Mouse (Mus musculus): ENCODE data around the gene Bbs7.

Bbs7 gene

DNA sequence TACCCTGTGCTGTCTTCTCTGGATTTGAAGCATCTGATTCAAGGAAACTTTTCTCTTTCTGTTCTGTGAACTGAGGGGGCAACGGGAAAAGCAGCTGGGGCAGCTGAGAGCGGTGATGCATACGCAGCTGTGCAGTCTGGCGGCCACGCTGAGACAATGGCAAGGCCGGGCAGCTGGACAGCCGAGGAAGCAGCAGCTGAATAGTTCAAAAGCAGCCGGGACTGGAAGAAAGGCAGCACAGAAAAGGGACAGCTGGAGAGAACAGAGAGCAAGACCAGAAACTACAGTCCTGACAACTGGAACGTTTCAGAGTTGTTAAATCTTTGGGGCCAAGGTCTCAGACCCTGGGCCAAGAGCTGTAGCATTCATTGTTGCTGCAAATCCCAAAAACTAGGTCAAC, 61.9 kb downstream of the Bbs7 start:
- DNase-seq, result peak in 1 of 2 experiments; percentile 46

GRCm38 (mm10) chr3:36544961-36545360, 68.3 kb downstream of the Bbs7 start:
- no peak for DNase-seq

- no peak for DNase-seq
Observed at GRCm38 (mm10) chr3:36541399-36541798, 71.9 kb downstream of the Bbs7 start.

GRCm38 (mm10) chr3:36540756-36541155, 72.5 kb downstream of the Bbs7 start:
- DNase-seq, result no peak

- DNase-seq, result no peak
Observed at GRCm38 (mm10) chr3:36537701-36538470, 75.4 kb downstream of the Bbs7 start.

DNA sequence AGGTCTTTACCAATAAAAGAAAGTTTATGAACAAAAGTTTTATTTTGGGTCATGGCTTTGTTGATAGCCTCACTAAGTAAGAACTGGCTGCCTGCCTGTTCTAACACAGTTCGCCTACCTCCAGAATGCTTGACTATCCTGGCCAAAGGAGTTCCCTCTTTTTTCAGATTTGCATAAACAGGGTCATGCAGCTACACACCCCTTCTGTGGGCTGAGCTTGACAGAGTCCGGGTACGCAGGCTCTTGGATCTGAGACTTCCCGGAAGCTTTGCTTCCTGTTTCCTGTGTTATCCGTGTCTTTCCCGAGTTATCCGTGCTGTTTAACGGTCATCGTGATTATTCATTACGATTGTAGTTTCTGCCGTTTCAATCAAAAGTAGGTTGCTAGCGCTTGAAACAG, 77.2 kb downstream of the Bbs7 start:
- DNase-seq, result no peak

DNA sequence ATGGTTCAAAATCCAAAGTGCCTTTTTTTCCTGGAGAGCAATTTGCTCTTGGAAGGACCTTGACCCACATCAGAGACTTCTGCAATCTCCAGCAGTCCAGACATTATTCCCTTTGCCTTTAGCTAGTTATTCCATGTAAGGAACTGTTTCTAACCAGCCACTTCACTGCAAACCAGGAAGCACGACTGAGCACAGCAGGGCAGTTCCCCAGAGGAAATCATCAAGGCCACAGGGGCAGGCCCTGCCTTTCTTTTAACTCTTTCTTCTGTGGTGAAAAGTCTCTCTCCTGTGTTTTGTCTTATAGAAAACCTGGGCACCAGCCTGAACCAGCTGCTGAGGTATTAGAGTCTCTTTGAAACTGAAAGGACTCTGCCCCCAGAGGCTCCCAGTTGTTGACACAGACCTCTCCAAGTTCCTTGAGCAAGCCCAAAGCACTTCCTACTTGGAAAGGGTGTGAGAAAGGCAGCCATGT, 80.0 kb downstream of the Bbs7 start:
- DNase-seq, result no peak

DNA sequence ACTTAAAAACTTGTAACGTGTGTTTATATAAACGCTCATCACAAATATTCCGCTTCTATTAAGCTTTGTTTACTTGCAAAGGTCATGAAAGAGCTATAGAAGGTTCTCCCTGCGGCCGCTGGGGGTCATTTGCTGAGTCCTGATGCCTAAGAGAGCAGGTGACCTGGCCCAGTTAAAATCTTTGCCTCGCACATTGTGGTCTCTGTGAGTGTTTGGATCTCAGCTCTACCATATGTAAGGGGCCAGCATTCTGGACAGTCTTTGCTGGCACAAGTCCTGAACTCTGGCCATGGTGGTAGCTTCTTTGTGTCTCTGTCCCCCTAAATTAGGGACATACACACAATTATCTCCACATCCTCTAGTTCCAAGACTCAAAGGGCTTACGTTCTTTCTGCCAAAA, 80.5 kb downstream of the Bbs7 start:
- DNase-seq, result no peak

- DNase-seq, result peak in 1 of 2 experiments; percentile 10
Observed at GRCm38 (mm10) chr3:36531979-36532542, 81.2 kb downstream of the Bbs7 start.

GRCm38 (mm10) chr3:36531242-36531641, 82.0 kb downstream of the Bbs7 start:
- no peak for DNase-seq

DNA sequence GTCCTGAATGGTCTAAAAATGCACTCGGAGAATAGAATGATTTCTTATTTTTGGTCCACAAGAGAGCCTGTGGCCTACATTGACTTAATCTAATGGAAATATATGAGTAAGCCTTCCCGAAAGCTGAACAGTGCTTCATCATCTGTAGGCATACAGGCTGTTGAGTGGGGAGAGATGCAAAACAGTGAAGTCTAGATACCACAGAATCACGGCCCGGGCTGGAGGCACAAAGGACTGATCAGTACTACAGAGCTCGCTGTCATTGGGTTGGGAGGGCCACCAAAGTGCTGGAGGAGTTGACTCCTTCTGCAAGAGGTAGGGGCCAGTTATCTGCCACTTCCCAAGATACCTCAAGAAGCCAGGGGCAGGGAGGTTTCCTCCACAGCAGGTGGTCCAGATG, 82.5 kb downstream of the Bbs7 start:
- DNase-seq, result no peak

GRCm38 (mm10) chr3:36530345-36530744, 82.9 kb downstream of the Bbs7 start:
- DNase-seq, result peak; percentile 34 to 43

GRCm38 (mm10) chr3:36524466-36524865, 88.8 kb downstream of the Bbs7 start:
- no peak for DNase-seq

All from lung, adult 18-20 months (tissue).